Mouse (Mus musculus): ENCODE measurements at regions not wholly inside any gene's neighbourhood (a gene's known extent, or its start where the extent isn't known, plus 50 kb on each side); places are given as distances from the start of the nearest gene placed in this dataset.
A peak's percentile ranks its signal among the peaks of the same experiment; 100 is the strongest.

GRCm38 (mm10) chr5:120251697-120252401, 135.6 kb downstream of the Rbm19 start:
- DNase-seq: no peak

GRCm38 (mm10) chr5:120252551-120252950, 136.3 kb downstream of the Rbm19 start:
- peak; percentile 22 for DNase-seq

GRCm38 (mm10) chr5:120262715-120263273, 146.5 kb downstream of the Rbm19 start:
- no peak for DNase-seq

GRCm38 (mm10) chr5:120269416-120269860, 153.2 kb downstream of the Rbm19 start:
- no peak for DNase-seq

GRCm38 (mm10) chr5:120270887-120271616, 154.8 kb downstream of the Rbm19 start:
- DNase-seq: no peak

- DNase-seq: no peak
Measured at GRCm38 (mm10) chr5:120276229-120276628, 155.3 kb upstream of the Lhx5 start.

GRCm38 (mm10) chr5:120280321-120280720, 151.2 kb upstream of the Lhx5 start:
- no peak for DNase-seq

GRCm38 (mm10) chr5:120280991-120281602, 150.4 kb upstream of the Lhx5 start:
- DNase-seq: no peak

GRCm38 (mm10) chr5:120281840-120282565, 149.5 kb upstream of the Lhx5 start:
- DNase-seq: no peak

GRCm38 (mm10) chr5:120284625-120285024, 146.9 kb upstream of the Lhx5 start:
- no peak for DNase-seq

- no peak for DNase-seq
Measured at GRCm38 (mm10) chr5:120285036-120285435, 146.5 kb upstream of the Lhx5 start.

GRCm38 (mm10) chr5:120286787-120287186, 144.7 kb upstream of the Lhx5 start:
- DNase-seq: no peak

- no peak for DNase-seq
Measured at GRCm38 (mm10) chr5:120288036-120288684, 143.3 kb upstream of the Lhx5 start.

- DNase-seq: no peak
Measured at GRCm38 (mm10) chr5:120294526-120295078, 136.9 kb upstream of the Lhx5 start.

GRCm38 (mm10) chr5:120297190-120297589, 134.3 kb upstream of the Lhx5 start:
- DNase-seq: no peak

GRCm38 (mm10) chr5:120297665-120298282, 133.7 kb upstream of the Lhx5 start:
- DNase-seq: no peak

- no peak for DNase-seq
Measured at GRCm38 (mm10) chr5:120301672-120302071, 129.8 kb upstream of the Lhx5 start.

- no peak for DNase-seq
Measured at GRCm38 (mm10) chr5:120302307-120302706, 129.2 kb upstream of the Lhx5 start.

GRCm38 (mm10) chr5:120304295-120304701, 127.2 kb upstream of the Lhx5 start:
- no peak for DNase-seq

GRCm38 (mm10) chr5:120312299-120312698, 119.2 kb upstream of the Lhx5 start:
- no peak for DNase-seq

GRCm38 (mm10) chr5:120313984-120314383, 117.5 kb upstream of the Lhx5 start:
- no peak for DNase-seq

Data from cerebellum, adult 9-10 months (tissue).